Mouse (Mus musculus) heart, postnatal 0 days (tissue): ENCODE data around the gene Wnt4.

Experiments used
- CTCF ChIP-seq: IDR thresholded peaks from 2 replicates; pipeline ENCODE4 v1.5.1; 2016; ENCODE audit warnings: antibody characterized with exemption, control low read depth, low read depth
- EP300 ChIP-seq: IDR thresholded peaks from 2 replicates; pipeline ENCODE4 v1.6.1; 2016; ENCODE audit warnings: antibody characterized with exemption, low read depth

GRCm38 (mm10) chr4:137301635-137302034 is 24.3 kb downstream of the Wnt4 start:
- TF ChIP-seq CTCF (no peak), EP300 (no peak)
